Mouse (Mus musculus): Measurements from ENCODE around the gene Kazald1. TPM values are rescaled to one million over a fixed set of nuclear protein-coding genes. Genes with fewer than 3 reads are reported as not detected.
A peak's percentile ranks its signal among the peaks of the same experiment; 100 is the strongest.
"Not testable (repeated sequence)": the region's sequence is repeated elsewhere in the genome, so short reads cannot be mapped to it uniquely, and the experiment has no call there.

Kazald1 gene
- total RNA-seq (2022), result 1 to 10 TPM; 5.3 to 9.2 (median 7.1) TPM

DNA sequence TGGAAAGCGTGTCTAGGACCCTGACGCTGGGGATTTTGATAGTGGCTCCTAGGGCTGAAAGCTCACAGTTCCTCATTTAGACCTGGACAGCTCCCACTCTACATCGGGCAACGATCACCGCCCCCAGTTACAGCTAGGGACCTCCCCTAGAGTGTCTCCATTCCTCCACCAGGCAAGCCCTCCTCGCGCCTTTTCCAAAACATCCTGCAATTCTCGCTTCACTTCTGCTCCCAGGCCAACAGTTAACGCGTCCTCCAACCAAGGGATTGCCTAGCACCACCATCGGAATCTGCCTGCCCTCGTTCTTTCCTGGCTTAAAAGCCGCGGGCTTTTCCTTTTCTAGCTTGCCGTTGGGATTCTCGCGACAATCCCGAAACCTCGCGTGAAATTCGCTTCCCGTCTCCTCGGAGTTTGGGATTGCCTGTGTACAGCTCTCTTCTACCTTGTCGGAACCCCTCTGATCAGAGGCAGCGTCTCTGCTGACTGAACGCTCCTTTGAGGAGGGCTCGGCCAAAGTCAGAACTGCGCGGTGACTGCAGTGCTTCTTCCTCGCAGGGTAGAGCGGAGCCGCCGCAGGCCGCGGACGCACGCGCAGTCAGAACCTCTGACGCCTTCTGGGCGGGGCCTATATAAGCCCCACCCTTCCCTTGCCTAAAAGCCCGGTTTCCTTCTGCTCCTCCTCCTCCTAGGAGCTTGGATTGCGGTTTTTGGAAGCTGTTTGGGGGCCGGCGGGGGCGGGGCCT lies at the start of gene Kazald1:
Gene Kazald1 (plus strand): TSS at position 662 of the 743 bp plus-strand sequence.
- peak; percentile 91 for DNase-seq (ENCODE audit: low spot score in 2 of 2)

DNA sequence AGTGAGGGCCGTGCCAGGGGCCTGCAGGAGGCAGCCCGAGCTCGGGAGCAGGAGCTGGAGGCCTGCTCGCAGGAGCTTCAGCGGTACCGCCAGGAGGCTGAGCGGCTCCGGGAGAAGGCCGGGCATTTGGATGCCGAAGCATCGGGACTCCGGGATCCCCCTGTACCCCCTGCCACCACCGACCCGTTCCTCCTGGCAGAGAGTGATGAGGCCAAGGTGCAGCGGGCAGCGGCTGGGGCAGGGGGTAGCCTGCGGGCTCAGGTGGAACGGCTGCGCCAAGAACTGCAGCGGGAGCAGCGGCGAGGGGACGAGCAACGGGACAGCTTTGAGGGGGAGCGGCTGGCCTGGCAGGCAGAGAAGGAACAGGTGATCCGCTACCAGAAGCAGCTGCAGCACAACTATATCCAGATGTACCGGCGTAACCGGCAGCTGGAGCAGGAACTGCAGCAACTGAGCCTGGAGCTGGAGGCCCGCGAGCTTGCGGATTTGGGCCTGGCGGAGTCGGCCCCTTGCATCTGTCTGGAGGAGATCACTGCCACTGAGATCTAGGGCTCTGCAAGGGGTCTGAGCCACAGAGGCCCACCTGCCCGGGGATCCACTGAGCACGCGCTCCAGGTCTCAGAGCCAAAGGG lies 49.0 kb upstream of the Kazald1 start:
- DNase-seq (ENCODE audit: low spot score in 2 of 2), result no peak

DNA sequence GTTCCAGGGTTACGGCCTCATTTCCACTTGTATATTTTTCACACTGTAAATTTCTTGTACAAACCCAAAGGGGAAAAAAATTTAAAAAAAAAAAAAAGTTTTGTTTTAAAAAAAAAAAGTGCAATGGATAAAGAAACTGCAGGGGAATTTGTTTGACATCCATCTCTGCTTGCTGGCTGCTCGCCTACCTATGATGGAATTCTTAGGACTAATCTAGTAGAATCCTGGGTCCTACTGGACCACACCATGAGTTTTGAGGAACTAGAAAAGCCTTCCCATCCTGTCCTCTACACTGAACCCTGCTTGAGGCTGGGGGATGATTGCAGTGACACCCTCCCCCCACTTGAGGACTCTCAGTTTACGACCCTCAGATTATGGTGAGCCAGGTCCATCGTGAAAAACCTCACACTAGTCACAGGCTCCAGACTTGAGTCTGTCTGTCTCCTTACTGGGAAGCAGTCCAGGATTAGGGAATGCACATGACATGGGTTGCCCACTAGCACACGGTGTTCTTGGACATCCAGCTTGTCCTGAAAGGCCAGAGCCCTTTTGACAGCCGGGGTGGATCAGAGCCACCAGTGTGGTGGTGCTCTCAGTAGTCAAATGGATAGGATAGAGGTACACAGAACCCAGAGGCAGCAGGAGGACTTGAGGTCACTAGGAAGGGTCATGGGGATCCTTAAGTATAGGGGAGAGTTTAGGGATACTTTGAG lies 47.9 kb upstream of the Kazald1 start:
- DNase-seq (ENCODE audit: low spot score in 2 of 2), result peak in 1 of 2 experiments; percentile 56

DNA sequence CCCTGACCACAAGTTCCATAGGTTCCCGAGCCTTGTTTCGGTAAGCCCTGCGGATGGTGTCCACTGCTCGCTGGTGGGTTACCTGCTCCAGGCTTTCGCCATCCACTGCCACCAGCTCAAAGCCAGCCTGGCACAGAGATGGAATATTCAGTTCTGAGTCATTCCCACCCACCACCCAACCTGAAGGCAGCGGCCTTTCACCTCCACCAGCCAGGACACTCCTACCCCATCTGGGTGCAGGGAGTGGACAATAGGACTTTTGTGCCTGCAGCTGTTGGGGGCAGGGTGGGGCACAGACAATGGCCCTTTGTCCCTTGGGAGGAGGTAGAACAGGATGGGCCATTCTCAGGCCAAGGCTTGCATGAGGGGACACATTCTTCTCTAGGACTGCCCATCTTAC lies 47.2 kb upstream of the Kazald1 start:
- no peak for DNase-seq (ENCODE audit: low spot score in 2 of 2)

GRCm38 (mm10) chr19:45028746-45029145 lies 46.3 kb upstream of the Kazald1 start:
- no peak for DNase-seq (ENCODE audit: low spot score in 2 of 2)

DNA sequence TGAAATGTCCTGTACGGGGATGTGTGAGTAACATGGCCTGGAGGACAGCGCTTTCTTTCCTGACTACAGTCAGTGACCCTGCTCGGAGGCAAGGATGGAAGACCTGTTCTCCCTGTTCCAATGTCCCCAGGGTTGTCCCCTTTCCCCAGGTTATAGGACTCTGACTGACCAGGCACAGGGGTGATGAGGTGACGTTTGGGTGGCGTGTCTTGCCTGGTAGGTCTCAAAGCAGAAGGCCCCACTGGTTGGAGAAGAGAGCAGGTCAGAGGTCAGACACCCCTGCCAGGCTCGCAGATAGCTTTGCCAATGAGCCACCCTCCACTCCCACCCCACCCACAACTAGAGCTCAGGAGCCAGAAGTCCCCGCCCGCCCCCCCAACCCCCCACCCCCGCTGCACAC lies 45.5 kb upstream of the Kazald1 start:
- DNase-seq (ENCODE audit: low spot score in 2 of 2), result no peak

GRCm38 (mm10) chr19:45030111-45030510 lies 44.9 kb upstream of the Kazald1 start:
- peak; percentile 51 to 62 for DNase-seq (ENCODE audit: low spot score in 2 of 2)

GRCm38 (mm10) chr19:45030746-45031693 lies 44.0 kb upstream of the Kazald1 start:
- peak; percentile 66 to 73 for DNase-seq (ENCODE audit: low spot score in 2 of 2)

GRCm38 (mm10) chr19:45031780-45032179 lies 43.3 kb upstream of the Kazald1 start:
- peak; percentile 72 to 74 for DNase-seq (ENCODE audit: low spot score in 2 of 2)

DNA sequence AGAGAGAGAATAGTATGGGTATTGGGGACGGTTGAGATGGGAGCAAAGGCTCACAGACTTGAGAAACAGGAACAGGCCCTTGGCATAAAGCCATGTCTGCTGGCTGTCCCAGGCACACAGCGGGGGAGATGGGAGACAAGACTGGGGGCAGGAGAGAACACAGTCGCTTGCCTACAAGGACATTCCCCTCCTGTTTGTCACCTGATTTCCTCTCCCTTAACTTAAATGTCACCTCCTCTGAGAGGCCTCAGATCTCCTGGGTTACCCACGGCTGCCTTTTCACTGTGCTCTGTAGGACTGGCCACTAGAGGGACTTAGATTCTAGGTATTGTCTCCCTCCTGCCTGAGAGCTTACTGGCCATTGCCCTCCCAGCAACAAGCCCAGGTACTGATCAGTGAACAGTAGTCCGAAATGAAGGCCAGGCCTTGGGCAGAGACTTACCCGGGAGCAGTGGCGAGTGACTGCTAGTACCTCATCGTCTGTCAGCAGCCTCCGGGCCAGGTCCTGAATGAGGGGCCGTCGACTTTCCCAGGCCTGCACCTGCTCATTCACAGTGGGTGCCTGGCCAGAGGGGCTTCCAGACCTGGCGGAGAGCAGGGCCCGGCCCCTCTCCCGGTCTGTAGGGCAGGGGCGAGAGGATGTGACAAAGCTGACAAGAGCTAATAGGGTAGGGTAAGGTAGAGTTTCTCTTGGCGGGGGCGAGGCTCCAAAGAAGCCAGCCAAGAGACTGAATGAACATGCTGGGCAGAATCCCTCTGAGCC lies 42.3 kb upstream of the Kazald1 start:
- no peak for DNase-seq (ENCODE audit: low spot score in 2 of 2)

- DNase-seq (ENCODE audit: low spot score in 2 of 2), result peak; percentile 67
These were observed 38.2 kb upstream of the Kazald1 start for GRCm38 (mm10) chr19:45036867-45037266.

- not testable (repeated sequence) for DNase-seq (ENCODE audit: low spot score in 2 of 2)
These were observed 36.8 kb upstream of the Kazald1 start for GRCm38 (mm10) chr19:45038198-45038597.

GRCm38 (mm10) chr19:45040214-45040613 lies 34.8 kb upstream of the Kazald1 start:
- DNase-seq (ENCODE audit: low spot score in 2 of 2), result no peak

- DNase-seq (ENCODE audit: low spot score in 2 of 2), result no peak
These were observed 30.6 kb upstream of the Kazald1 start for GRCm38 (mm10) chr19:45044389-45044927.

DNA sequence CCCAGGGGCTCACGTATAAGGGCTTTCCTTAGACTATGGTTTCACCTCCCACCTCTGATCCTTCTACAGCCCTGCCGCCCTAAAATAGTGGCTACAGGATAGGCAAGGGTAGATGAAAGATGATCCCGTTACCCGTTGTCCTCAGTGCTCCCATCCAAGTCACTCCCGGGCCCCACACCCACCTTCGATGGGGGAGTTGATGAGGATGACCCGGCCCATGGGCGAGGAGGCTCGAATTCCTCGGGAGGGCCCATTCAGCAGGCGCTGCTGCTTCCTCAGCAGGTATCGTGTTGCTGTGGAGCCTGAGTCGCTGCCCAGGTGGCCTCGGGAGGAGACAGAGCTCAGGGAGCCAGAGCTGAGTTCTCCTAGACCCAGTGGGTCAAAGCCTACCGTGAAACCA lies 29.8 kb upstream of the Kazald1 start:
- DNase-seq (ENCODE audit: low spot score in 2 of 2), result peak; percentile 70 to 77

GRCm38 (mm10) chr19:45045651-45046050 lies 29.4 kb upstream of the Kazald1 start, which contains the start of gene Pdzd7:
Gene Pdzd7 (minus strand): TSS chr19:45045717.
- no peak for DNase-seq (ENCODE audit: low spot score in 2 of 2)

DNA sequence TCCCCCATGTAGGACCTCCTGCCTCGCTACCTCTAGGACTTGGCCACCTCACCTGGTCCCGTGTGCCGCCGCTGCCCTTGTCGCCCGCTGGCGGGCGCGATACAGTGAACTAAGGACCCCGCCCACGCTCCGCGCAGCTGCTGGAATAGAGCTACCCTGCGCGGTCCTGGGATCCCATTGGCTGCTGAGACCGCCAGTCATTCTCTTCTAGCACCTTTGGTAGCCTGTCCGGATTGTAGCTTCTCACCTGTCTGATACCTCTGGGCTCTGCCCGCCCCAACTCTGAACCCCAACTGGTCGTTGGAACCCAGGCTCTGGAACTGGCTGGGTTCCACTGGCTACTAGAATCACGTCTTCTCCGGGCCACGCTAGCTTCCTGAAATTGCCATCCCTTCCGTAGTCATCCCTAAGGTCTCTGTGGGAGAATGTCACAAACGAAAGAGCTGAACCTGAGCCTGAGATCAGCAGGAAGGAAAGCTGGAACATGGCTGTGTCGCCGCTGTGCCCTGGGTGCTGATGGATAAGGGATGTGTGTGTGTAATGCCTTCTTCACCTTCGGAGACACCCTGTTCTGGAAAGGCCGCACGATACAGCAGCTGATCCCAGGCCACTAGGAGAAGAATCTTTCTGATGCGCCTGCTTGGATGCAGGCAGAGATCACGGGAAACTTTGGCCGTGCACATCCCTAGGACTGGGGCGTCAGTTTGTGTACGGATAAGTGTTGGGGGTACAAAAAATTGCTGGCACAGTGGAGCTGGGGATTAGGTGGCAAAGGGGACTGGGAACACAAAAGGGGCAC lies 28.3 kb upstream of the Kazald1 start:
- DNase-seq (ENCODE audit: low spot score in 2 of 2), result peak; percentile 87

- peak; percentile 94 to 95 for DNase-seq (ENCODE audit: low spot score in 2 of 2)
These were observed 27.6 kb upstream of the Kazald1 start, which contains the start of gene Sfxn3 for GRCm38 (mm10) chr19:45047417-45047934. Gene Sfxn3 (plus strand): TSS chr19:45047503.
